Mouse (Mus musculus) G1E (cell line): Measurements from ENCODE around the gene Cfap43.

Experiments
- CTCF ChIP-seq: IDR thresholded peaks from 2 replicates; pipeline ENCODE4 v1.5.1; 2012; ENCODE audit warnings: low read depth, low read length, inconsistent platforms, mixed read lengths
- GATA1 ChIP-seq: IDR thresholded peaks from 2 replicates; pipeline ENCODE4 v1.6.1; 2012; ENCODE audit warnings: borderline replicate concordance, low read length, inconsistent platforms, mixed read lengths
- GATA2 ChIP-seq: IDR thresholded peaks from 2 replicates; pipeline ENCODE4 v1.6.1; 2012; ENCODE audit warnings: low read depth, low read length, inconsistent platforms, borderline replicate concordance
- POLR2AphosphoS5 ChIP-seq: IDR thresholded peaks from 2 replicates; pipeline ENCODE4 v1.6.1; 2012; ENCODE audit warnings: low read depth, low read length, inconsistent platforms; ENCODE audit not compliant: insufficient replicate concordance
- TAL1 ChIP-seq: conservative IDR thresholded peaks from 2 replicates; pipeline ENCODE4 v1.6.1; 2012; ENCODE audit warnings: low read depth, low read length, inconsistent platforms, mixed read lengths

GRCm38 (mm10) chr19:47934636-47935238, 15.7 kb upstream of the Cfap43 start:
- TF ChIP-seq CTCF (no peak), GATA1 (no peak), TAL1 (no peak), POLR2AphosphoS5 (no peak), GATA2 (no peak)
